In the genomic region with DNA sequence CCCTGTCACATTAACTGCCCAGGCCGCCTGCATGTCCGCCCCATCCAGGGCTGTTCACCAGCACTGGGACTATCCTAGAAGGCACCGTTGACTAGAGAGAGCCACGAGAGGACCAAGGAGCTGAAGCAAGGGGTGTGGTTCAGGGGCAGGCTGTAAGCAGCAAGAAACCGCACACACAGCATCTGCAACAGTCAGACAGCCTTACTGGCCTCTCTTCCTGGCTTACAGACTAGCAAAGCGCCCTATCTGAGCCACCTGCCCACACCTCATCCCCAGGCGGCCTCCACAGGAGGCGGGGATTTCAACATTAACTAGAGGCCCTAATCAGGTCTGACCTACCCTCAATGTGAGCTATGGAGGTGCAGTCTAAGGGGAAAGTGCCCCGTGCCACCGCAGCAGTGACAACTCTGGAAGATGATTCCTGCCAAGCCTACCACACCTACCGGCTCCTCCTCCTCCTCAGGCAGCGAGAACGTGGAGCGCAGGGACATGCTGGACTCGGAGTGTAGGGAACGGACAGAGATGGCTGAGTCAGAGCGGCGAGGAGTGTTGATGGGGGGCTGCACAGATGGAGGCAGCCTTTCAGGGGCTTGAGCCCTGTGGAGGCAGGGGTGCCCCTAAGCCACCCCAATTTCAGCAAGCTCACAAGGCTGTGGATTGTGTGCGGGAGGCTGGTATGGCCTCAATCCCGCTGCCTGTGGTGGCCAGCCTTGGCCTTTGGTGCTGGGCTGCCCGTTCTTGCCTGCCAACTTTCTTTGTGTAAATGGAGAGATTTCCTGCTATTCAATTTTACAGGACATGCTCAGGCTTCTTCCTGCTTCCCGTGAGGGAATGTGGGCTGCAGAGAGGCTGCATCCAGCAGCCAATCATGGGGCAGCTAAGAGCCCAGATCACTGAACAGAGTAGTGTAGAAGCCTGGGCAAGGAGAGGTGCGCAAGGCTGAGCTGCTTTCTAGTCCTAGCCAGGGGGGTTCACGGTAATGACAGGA, we compare ENCODE assay signal across 9 mouse cellular contexts. TPM values are rescaled to one million over a fixed set of nuclear protein-coding genes. Genes with fewer than 3 reads are reported as not detected.
A peak's percentile ranks its signal among the peaks of the same experiment; 100 is the strongest.
DNase-seq lines count a peak whose midpoint lies in the region; ATAC-seq and TF ChIP-seq lines count a peak whose summit lies in the region.
"Had no signal": no experiment of that assay in that cellular context is flagged by ENCODE, and none has a peak within 500 bp of the region (broad histone marks: within the 10 kb centered on the region; RNA-seq: fewer than 3 reads in every experiment).

No protein-coding gene starts in this region.

- no peak overlapping the region for H3K4me2 ChIP-seq in limb, embryonic 12.5 days
- peak overlapping the region; percentile 5; the same call in 1 of the 2 replicates for H3K4me2 ChIP-seq in neural tube, embryonic 13.5 days

- no peaks in the 10 kb centered on the region for H3K27me3 ChIP-seq in limb, embryonic 12.5 days
- H3K27me3 ChIP-seq in neural tube, embryonic 13.5 days, result no peaks in the 10 kb centered on the region

- 87% methylated on average over 24 of the region's 24 CpGs for WGBS in limb, embryonic 12.5 days
- WGBS in neural tube, embryonic 13.5 days, result 85% methylated on average over 24 of the region's 24 CpGs

- no peak for ATAC-seq in limb, embryonic 12.5 days (ENCODE audit: insufficient number of reproducible peaks, insufficient read depth, low FRiP score, low TSS enrichment, low read depth)
- no peak for ATAC-seq in neural tube, embryonic 13.5 days (ENCODE audit: low read depth)
- ATAC-seq in megakaryocyte, adult 5-6 weeks (ENCODE audit: poor library complexity, severe bottlenecking), result no peak

- intact Hi-C loops in heart, postnatal 10 days (cut with DNase I), result no loop called here

- peak overlapping the region; percentile 76 for H3K27ac ChIP-seq in layer of hippocampus, adult 2 months
- H3K27ac ChIP-seq in limb, embryonic 12.5 days, result peak overlapping the region; percentile 59
- peak overlapping the region; percentile 61; the same call in 1 of the 2 replicates for H3K27ac ChIP-seq in neural tube, embryonic 13.5 days (replicated peaks)

- H3K9me3 ChIP-seq in limb, embryonic 12.5 days, result no peaks in the 10 kb centered on the region
- no peaks in the 10 kb centered on the region for H3K9me3 ChIP-seq in neural tube, embryonic 13.5 days

- no peak overlapping the region for H3K9ac ChIP-seq in limb, embryonic 12.5 days (replicated peaks)
- H3K9ac ChIP-seq in neural tube, embryonic 13.5 days, result 0 out of 2 replicates have a peak overlapping the region, but pooled peaks have one; percentile 19

- H3K36me3 ChIP-seq in limb, embryonic 12.5 days, result peaks cover 97% of the 10 kb centered on the region
- peaks cover 89% of the 10 kb centered on the region for H3K36me3 ChIP-seq in neural tube, embryonic 13.5 days

- H3K4me1 ChIP-seq in limb, embryonic 12.5 days (replicated peaks), result no peaks in the 10 kb centered on the region
- peaks cover 4% of the 10 kb centered on the region; the same call in 1 of the 2 replicates for H3K4me1 ChIP-seq in neural tube, embryonic 13.5 days (replicated peaks)

- H3K4me3 ChIP-seq in layer of hippocampus, adult 2 months, result no peak overlapping the region
- no peak overlapping the region for H3K4me3 ChIP-seq in limb, embryonic 12.5 days (replicated peaks)
- no peak overlapping the region for H3K4me3 ChIP-seq in neural tube, embryonic 13.5 days

- no peak for DNase-seq in layer of hippocampus, adult 2 months (ENCODE audit: low spot score in 2 of 2)
- no peak for DNase-seq in layer of hippocampus, adult 18-20 months (ENCODE audit: low spot score in 2 of 2)
- DNase-seq in heart, postnatal 10 days, result peak; percentile 31 to 38
- no peak for DNase-seq in layer of hippocampus, postnatal 14 days (ENCODE audit: low spot score in 2 of 2)
- DNase-seq in adrenal gland, postnatal 25 days, result no peak

- TF ChIP-seq CTCF in layer of hippocampus, adult 2 months (conservative IDR thresholded peaks at IDR 0.05), result no peak

RNA-seq across cellular contexts. Expression of a gene that starts 13.2 kb away (rescaled TPM):
- total RNA-seq in layer of hippocampus, adult 2 months (2021), result 10 to 100 TPM; 87.9 to 95.5 TPM
- total RNA-seq in layer of hippocampus, adult 18-20 months (2021), result 10 to 100 TPM; 79.3 to 84.6 TPM
- total RNA-seq in heart, postnatal 10 days (2021), result 10 to 100 TPM; 75.9 to 77.9 TPM
- 97.4 and 101 TPM in 2 replicates for polyA plus RNA-seq in limb, embryonic 12.5 days (2016; fragmentation: Nextera tagmentation; extraction: Ambion mirVana)
- polyA plus RNA-seq in neural tube, embryonic 13.5 days (2015; fragmentation: Nextera tagmentation; extraction: Ambion mirVana), result 70.1 and 82.9 TPM in 2 replicates
- 10 to 100 TPM; 93.6 to 96.0 TPM for total RNA-seq in layer of hippocampus, postnatal 14 days (2021)
- total RNA-seq in megakaryocyte, adult 5-6 weeks (2015), result 46.4 and 48.1 TPM in 2 replicates
- 81.3 and 82.8 TPM in 2 replicates for total RNA-seq in megakaryocyte, adult 5-6 weeks (2017)
- 105 and 133 TPM in 2 replicates for total RNA-seq in adrenal gland, postnatal 25 days (2021)

RNA-seq across cellular contexts. Expression of a gene that starts 19.4 kb away (rescaled TPM):
- total RNA-seq in layer of hippocampus, adult 2 months (2021), result 10 to 100 TPM; 78.2 to 82.2 TPM
- 10 to 100 TPM; 69.7 to 75.6 TPM for total RNA-seq in layer of hippocampus, adult 18-20 months (2021)
- under 1 TPM; 0.32 to 0.45 TPM for total RNA-seq in heart, postnatal 10 days (2021)
- 3.2 and 4.0 TPM in 2 replicates for polyA plus RNA-seq in limb, embryonic 12.5 days (2016; fragmentation: Nextera tagmentation; extraction: Ambion mirVana)
- polyA plus RNA-seq in neural tube, embryonic 13.5 days (2015; fragmentation: Nextera tagmentation; extraction: Ambion mirVana), result 1.5 and 1.6 TPM in 2 replicates
- 10 to 100 TPM; 60.1 to 69.3 TPM for total RNA-seq in layer of hippocampus, postnatal 14 days (2021)
- total RNA-seq in megakaryocyte, adult 5-6 weeks (2015), result 0.42 and 0.57 TPM in 2 replicates
- total RNA-seq in megakaryocyte, adult 5-6 weeks (2017), result 0.95 and 1.1 TPM in 2 replicates
- 1.3 and 1.4 TPM in 2 replicates for total RNA-seq in adrenal gland, postnatal 25 days (2021)
- total RNA-seq: hematopoietic stem cell, adult 5-6 weeks had no signal

RNA-seq across cellular contexts. Expression of a gene that starts 26.2 kb away (rescaled TPM):
- 100 to 1,000 TPM; 153 to 158 TPM for total RNA-seq in layer of hippocampus, adult 2 months (2021)
- 100 to 1,000 TPM; 153 to 157 TPM for total RNA-seq in layer of hippocampus, adult 18-20 months (2021)
- under 1 TPM; 0.48 to 0.52 TPM for total RNA-seq in heart, postnatal 10 days (2021)
- 6.1 and 6.5 TPM in 2 replicates for polyA plus RNA-seq in limb, embryonic 12.5 days (2016; fragmentation: Nextera tagmentation; extraction: Ambion mirVana)
- polyA plus RNA-seq in neural tube, embryonic 13.5 days (2015; fragmentation: Nextera tagmentation; extraction: Ambion mirVana), result 35.0 and 35.3 TPM in 2 replicates
- 100 to 1,000 TPM; 155 to 161 TPM for total RNA-seq in layer of hippocampus, postnatal 14 days (2021)
- total RNA-seq in megakaryocyte, adult 5-6 weeks (2015), result not detected in 2 replicates
- total RNA-seq in megakaryocyte, adult 5-6 weeks (2017), result not detected in 2 replicates
- 26.2 and 60.8 TPM in 2 replicates for total RNA-seq in adrenal gland, postnatal 25 days (2021)
- total RNA-seq: hematopoietic stem cell, adult 5-6 weeks had no signal

RNA-seq across cellular contexts. Expression of a gene that starts 35.1 kb away (rescaled TPM):
- total RNA-seq in layer of hippocampus, adult 2 months (2021), result 10 to 100 TPM; 87.0 to 93.3 TPM
- 10 to 100 TPM; 78.8 to 80.0 TPM for total RNA-seq in layer of hippocampus, adult 18-20 months (2021)
- 10 to 100 TPM; 60.1 to 72.2 TPM for total RNA-seq in heart, postnatal 10 days (2021)
- polyA plus RNA-seq in limb, embryonic 12.5 days (2016; fragmentation: Nextera tagmentation; extraction: Ambion mirVana), result 23.2 and 32.2 TPM in 2 replicates
- 20.1 and 22.9 TPM in 2 replicates for polyA plus RNA-seq in neural tube, embryonic 13.5 days (2015; fragmentation: Nextera tagmentation; extraction: Ambion mirVana)
- total RNA-seq in layer of hippocampus, postnatal 14 days (2021), result 10 to 100 TPM; 71.1 to 85.9 TPM
- 7.8 and 10.8 TPM in 2 replicates for total RNA-seq in megakaryocyte, adult 5-6 weeks (2015)
- total RNA-seq in megakaryocyte, adult 5-6 weeks (2017), result 13.1 and 19.9 TPM in 2 replicates
- 45.2 and 65.8 TPM in 2 replicates for total RNA-seq in adrenal gland, postnatal 25 days (2021)

RNA-seq across cellular contexts. Expression of a gene that starts 35.7 kb away (rescaled TPM):
- total RNA-seq in layer of hippocampus, adult 2 months (2021), result 10 to 100 TPM; 36.0 to 44.9 TPM
- 10 to 100 TPM; 42.5 to 42.9 TPM for total RNA-seq in layer of hippocampus, adult 18-20 months (2021)
- total RNA-seq in heart, postnatal 10 days (2021), result 10 to 100 TPM; 11.6 to 12.9 TPM
- polyA plus RNA-seq in limb, embryonic 12.5 days (2016; fragmentation: Nextera tagmentation; extraction: Ambion mirVana), result 34.7 and 35.5 TPM in 2 replicates
- polyA plus RNA-seq in neural tube, embryonic 13.5 days (2015; fragmentation: Nextera tagmentation; extraction: Ambion mirVana), result 35.7 and 36.2 TPM in 2 replicates
- 10 to 100 TPM; 30.7 to 32.1 TPM for total RNA-seq in layer of hippocampus, postnatal 14 days (2021)
- total RNA-seq in megakaryocyte, adult 5-6 weeks (2015), result 12.5 and 14.6 TPM in 2 replicates
- total RNA-seq in megakaryocyte, adult 5-6 weeks (2017), result 42.3 and 43.2 TPM in 2 replicates
- 29.7 and 37.3 TPM in 2 replicates for total RNA-seq in adrenal gland, postnatal 25 days (2021)

Comparison
In these comparisons a context has a peak if more than half of its experiments do, and no peak if none do; other contexts are left out.
1. DNase-seq: peak in heart, postnatal 10 days (2 of 2); none in layer of hippocampus, adult 2 months (0 of 2), layer of hippocampus, adult 18-20 months (0 of 2), layer of hippocampus, postnatal 14 days (0 of 2) and adrenal gland, postnatal 25 days (single experiment).
2. RNA of a gene that starts 19.4 kb away (total RNA-seq): 78.2 to 82.2 TPM in layer of hippocampus, adult 2 months, 69.7 to 75.6 TPM in layer of hippocampus, adult 18-20 months and 60.1 to 69.3 TPM in layer of hippocampus, postnatal 14 days; 1.3 to 1.4 TPM in adrenal gland, postnatal 25 days, 0.42 to 1.1 TPM in megakaryocyte, adult 5-6 weeks and 0.32 to 0.45 TPM in heart, postnatal 10 days; every median in the first group is over 10 times any median in the second.
3. RNA of a gene that starts 26.2 kb away (total RNA-seq): 155 to 161 TPM in layer of hippocampus, postnatal 14 days, 153 to 158 TPM in layer of hippocampus, adult 2 months, 153 to 157 TPM in layer of hippocampus, adult 18-20 months and 26.2 to 60.8 TPM in adrenal gland, postnatal 25 days; 0.48 to 0.52 TPM in heart, postnatal 10 days and not detected in megakaryocyte, adult 5-6 weeks; every median in the first group is over 10 times any median in the second.
4. Peak in every context shown above with its lines, with median percentiles within 50 percentile points of each other: H3K27ac ChIP-seq.